Mouse (Mus musculus) midbrain, embryonic 16.5 days (tissue): ENCODE results near the gene Best1. TPM values are rescaled to one million over a fixed set of nuclear protein-coding genes. Genes with fewer than 3 reads are reported as not detected.

ENCODE experiments used
- ATAC-seq: fragments of 200-750 bp; cut with Nextera tagmentation; 2 replicates; pipeline ENCODE4 v1.8.0; 2017; ENCODE audit warnings: moderate TSS enrichment
- H3K27ac ChIP-seq: fragments of 300-500 bp; sonication (generic); 2 replicates; pipeline ENCODE4 v1.5.1; 2014; ENCODE audit warnings: mild to moderate bottlenecking, low read length, mixed read lengths
- H3K27me3 ChIP-seq: fragments of 300-500 bp; sonication (generic); 2 replicates; pipeline ENCODE4 v1.6.1; 2014; ENCODE audit warnings: low read depth, low read length, mixed read lengths; ENCODE audit not compliant: control insufficient read depth, insufficient read depth
- H3K36me3 ChIP-seq: fragments of 300-500 bp; sonication (generic); 2 replicates; pipeline ENCODE4 v1.6.1; 2014; ENCODE audit warnings: mild to moderate bottlenecking, low read length, moderate library complexity, mixed read lengths; ENCODE audit not compliant: control insufficient read depth, insufficient read depth
- H3K4me1 ChIP-seq: fragments of 300-500 bp; sonication (generic); 2 replicates; pipeline ENCODE4 v1.6.1; 2014; ENCODE audit warnings: mild to moderate bottlenecking, low read length, mixed read lengths; ENCODE audit not compliant: control insufficient read depth, insufficient read depth
- H3K4me2 ChIP-seq: fragments of 300-500 bp; sonication (generic); 2 replicates; pipeline ENCODE4 v1.6.1; 2014; ENCODE audit warnings: mild to moderate bottlenecking, low read length, mixed read lengths
- H3K4me3 ChIP-seq: fragments of 300-500 bp; sonication (generic); 2 replicates; pipeline ENCODE4 v1.5.1; 2014; ENCODE audit warnings: low read depth, mild to moderate bottlenecking, low read length, moderate library complexity, mixed read lengths
- H3K9ac ChIP-seq: fragments of 300-500 bp; sonication (generic); 2 replicates; pipeline ENCODE4 v1.6.1; 2014; ENCODE audit warnings: low read depth, low read length, mixed read lengths
- H3K9me3 ChIP-seq: fragments of 300-500 bp; sonication (generic); replicated peaks from 2 replicates; pipeline ENCODE4 v1.6.1; 2014; ENCODE audit warnings: mild to moderate bottlenecking, low read length, mixed read lengths; ENCODE audit not compliant: control insufficient read depth, poor library complexity, severe bottlenecking
- WGBS: fragments of 180-500 bp; shearing (Covaris S2); extraction: QIAGEN DNeasy Blood & Tissue Kit; methylation state at CpG from one replicate; pipeline ENCODE4 v1.1.7; 2014; 5-methylcytosine and 5-hydroxymethylcytosine counted together
- polyA plus RNA-seq: library from polyadenylated mRNA; unstranded; fragments of >200 nt; fragmentation: Nextera tagmentation; extraction: Ambion mirVana; gene quantifications from 2 replicates; pipeline ENCODE4 v1.2.1, GENCODE M21; 2015

The Best1 gene
- polyA plus RNA-seq, 1 experiment from 2014 or later: 2.9 TPM

GRCm38 (mm10) chr19:9938156-9938823, 63.1 kb downstream of the Best1 start:
- Histone ChIP-seq H3K4me1 (no peaks in the 10 kb centered on the region), H3K36me3 (no peaks in the 10 kb centered on the region), H3K4me2 (no peak overlapping the region), H3K27me3 (no peaks in the 10 kb centered on the region), H3K9me3 (no peaks in the 10 kb centered on the region), H3K4me3 (no peak overlapping the region), H3K27ac (no peak overlapping the region), H3K9ac (no peak overlapping the region)
- no peak for ATAC-seq
- WGBS: 85% methylated on average over 6 of the region's 6 CpGs

GRCm38 (mm10) chr19:9937428-9937827, 64.0 kb downstream of the Best1 start:
- no peak overlapping the region for H3K4me2 ChIP-seq
- H3K4me1 ChIP-seq: no peaks in the 10 kb centered on the region
- ATAC-seq: no peak
- no peaks in the 10 kb centered on the region for H3K36me3 ChIP-seq
- H3K27ac ChIP-seq: no peak overlapping the region
- no peak overlapping the region for H3K9ac ChIP-seq
- H3K27me3 ChIP-seq: no peaks in the 10 kb centered on the region
- WGBS: 61% methylated on average over 5 of the region's 5 CpGs
- H3K4me3 ChIP-seq: no peak overlapping the region
- no peaks in the 10 kb centered on the region for H3K9me3 ChIP-seq

DNA sequence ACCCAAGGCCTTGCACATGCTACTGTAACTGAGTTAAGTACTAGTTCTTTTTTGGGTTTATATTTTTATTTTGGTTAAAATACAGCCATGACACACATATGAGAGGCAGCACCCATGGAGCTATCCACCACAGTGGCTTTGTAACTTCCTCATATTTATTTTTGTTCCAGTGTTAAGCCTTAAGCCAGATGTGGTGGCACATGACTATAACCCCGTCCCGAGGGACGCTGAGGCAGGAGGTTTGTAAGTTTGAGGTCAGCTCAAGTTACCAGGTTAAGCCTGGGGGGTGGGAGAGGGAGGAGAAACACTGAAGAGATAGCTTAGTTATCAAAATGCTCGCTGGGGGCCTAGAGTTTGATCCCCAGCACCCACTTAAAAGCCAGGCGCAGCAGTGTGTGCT, 64.9 kb downstream of the Best1 start:
- Histone ChIP-seq H3K9me3 (no peaks in the 10 kb centered on the region), H3K4me1 (no peaks in the 10 kb centered on the region), H3K4me2 (no peak overlapping the region), H3K27me3 (no peaks in the 10 kb centered on the region), H3K9ac (no peak overlapping the region), H3K36me3 (no peaks in the 10 kb centered on the region), H3K4me3 (no peak overlapping the region), H3K27ac (no peak overlapping the region)
- ATAC-seq: no peak
- WGBS: 72% methylated on average over 5 of the region's 5 CpGs

Other genes starting within 250 kb of the Best1 start
- gene Scgb2a2, start 154.1 kb downstream of the Best1 start, polyA plus RNA-seq: not detected in 2 replicates
- gene Incenp, start 102.1 kb downstream of the Best1 start, polyA plus RNA-seq: 20.0 and 22.1 TPM in 2 replicates
- gene Fth1, start 21.0 kb downstream of the Best1 start, polyA plus RNA-seq: 1,587 and 1,694 TPM in 2 replicates
- gene Rab3il1, start within 50 bp of the Best1 start, polyA plus RNA-seq: 21.4 and 21.8 TPM in 2 replicates
- 31.6 and 38.2 TPM in 2 replicates for gene Fads3, start 39.9 kb upstream of the Best1 start, polyA plus RNA-seq
- gene Fads2, start 100.1 kb upstream of the Best1 start, polyA plus RNA-seq: 215 and 256 TPM in 2 replicates
- 181 and 190 TPM in 2 replicates for gene Fads1, start 181.3 kb upstream of the Best1 start, polyA plus RNA-seq
- 278 and 290 TPM in 2 replicates for gene Tmem258, start 202.4 kb upstream of the Best1 start, polyA plus RNA-seq
- gene Fen1, start 202.5 kb upstream of the Best1 start, polyA plus RNA-seq: 19.5 and 21.9 TPM in 2 replicates
- 0.57 and 0.82 TPM in 2 replicates for gene Myrf, start 239.1 kb upstream of the Best1 start, polyA plus RNA-seq